Mouse (Mus musculus) fat pad, adult 2 months (tissue): ENCODE measurements around the gene Ccdc9.

Experiments used
- DNase-seq: peaks from one replicate; pipeline ENCODE4 v3.0.0-alpha.2; 2011; ENCODE audit warnings: low read depth, low spot score; ENCODE audit errors: extremely low read depth

Gene Ccdc9

DNA sequence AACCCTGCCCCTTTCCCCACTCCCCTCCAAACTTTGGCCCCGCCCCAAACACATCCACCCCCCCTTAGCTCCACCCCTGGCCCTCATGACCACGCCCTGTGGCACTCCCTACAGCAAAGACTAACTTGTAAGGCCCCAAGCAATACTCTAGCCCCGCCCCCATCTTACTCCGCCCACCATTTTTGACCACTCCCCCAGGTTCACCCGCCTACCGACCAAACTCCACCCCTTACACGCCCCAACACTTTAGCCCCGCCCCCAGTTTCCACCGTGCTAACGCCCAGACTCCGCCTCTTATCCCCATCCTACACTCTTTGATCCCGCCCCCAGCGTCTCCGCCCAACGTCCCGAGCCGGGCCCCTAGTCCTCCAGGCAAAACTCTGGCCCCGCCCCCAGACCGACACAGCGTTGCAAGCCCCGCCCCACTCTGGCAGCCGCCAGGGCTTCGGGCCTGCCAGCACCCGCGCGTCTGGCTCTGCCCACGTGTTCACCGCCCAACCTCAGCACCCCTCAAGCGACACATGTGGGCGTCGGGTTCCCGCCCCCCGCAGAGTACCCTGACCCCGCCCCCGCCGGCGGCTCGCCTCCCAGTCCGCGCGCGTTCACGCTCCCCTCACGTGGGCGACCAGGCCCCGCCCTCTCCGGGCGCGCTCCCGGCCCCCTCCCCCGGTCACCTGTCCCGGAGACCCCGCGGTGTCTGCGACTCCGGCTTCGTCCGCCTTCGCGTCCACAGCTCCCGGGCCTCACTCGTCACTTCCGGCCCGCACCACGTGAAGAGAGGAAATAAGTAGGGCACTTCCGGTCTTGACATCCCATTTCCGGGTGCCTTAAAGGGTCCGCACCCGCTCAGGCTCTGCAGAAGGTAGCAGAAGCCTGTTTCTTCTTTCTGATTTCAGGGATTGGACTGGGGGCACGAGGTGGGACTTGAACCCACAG is at the start of gene Ccdc9:
TSS of gene Ccdc9 (minus strand) at position 770 of the 936 bp plus-strand sequence.
- no peak for DNase-seq

DNA sequence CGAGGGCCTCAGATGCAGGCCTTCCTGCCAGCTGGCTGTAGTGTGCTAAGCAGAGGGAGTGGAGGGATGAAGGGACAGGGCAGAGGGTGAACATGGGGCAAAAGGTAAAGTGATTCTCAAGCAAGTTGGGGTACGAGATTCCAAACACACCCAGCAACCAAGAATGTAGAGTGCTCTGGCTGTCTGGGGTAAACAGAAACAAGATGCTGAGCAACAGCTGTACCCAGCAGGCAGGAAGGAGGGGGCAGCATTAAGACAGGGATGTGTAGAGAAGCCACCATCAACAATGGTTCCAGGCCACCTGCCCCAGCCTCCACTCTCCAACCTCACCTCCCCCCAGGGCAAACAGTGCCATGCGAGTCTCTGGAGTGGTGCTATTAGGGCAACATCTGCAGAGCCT is 42.6 kb upstream of the Ccdc9 start:
- DNase-seq = no peak

GRCm38 (mm10) chr7:16326607-16326971 is 40.0 kb upstream of the Ccdc9 start:
- no peak for DNase-seq

- DNase-seq = no peak
Observed at GRCm38 (mm10) chr7:16325920-16326606, 39.5 kb upstream of the Ccdc9 start.

- DNase-seq = no peak
Observed at GRCm38 (mm10) chr7:16324661-16325060, 38.1 kb upstream of the Ccdc9 start.

- DNase-seq = no peak
Observed at GRCm38 (mm10) chr7:16320479-16320878, 33.9 kb upstream of the Ccdc9 start.

- DNase-seq = no peak
Observed at GRCm38 (mm10) chr7:16319216-16319615, 32.6 kb upstream of the Ccdc9 start.

DNA sequence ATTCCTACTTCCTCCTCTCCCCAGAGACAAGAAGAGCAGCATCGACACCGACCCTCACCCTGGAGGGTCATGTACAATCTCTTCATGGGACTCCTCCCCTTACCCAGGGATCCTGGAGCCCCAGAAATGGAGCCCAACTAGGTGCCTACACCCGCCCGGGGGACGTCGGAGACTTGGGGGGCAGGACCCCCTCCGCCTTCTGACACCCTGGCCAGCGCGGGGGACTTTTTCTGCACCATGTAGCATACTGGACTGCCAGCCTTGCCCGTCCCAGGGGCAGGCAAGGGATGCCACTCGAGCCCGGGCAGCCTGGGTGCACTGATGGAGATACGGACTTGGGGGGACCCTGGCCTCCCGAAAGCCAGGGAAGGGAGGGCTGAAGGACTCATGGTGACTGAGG is 30.5 kb upstream of the Ccdc9 start:
- DNase-seq = no peak

DNA sequence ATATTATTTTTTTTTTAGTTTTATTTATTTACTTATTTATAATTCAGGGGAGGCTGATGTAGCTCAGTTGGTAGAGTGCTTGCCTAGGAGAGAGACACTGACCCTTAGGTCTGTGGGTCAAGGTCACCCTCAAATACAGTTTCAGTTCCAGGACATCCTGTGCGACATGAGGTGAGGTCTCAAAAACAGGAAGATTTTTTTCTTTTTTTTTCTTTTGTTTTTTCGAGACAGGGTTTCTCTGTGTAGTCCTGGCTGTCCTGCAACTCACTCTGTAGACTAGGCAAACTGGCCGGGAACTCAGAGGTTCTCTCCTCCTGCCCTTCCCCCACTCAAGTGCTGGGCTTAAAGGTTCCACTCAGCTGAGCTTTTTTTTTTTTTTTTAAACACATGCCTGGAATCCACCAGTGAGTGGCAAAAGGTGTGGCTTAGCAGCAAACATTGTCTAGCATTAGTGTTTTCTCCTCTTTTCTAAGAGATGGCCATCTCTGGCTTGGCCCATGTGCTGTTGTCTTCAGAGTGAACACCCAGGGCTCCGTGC is 28.7 kb upstream of the Ccdc9 start:
- DNase-seq = no peak

GRCm38 (mm10) chr7:16314221-16314775 is 27.7 kb upstream of the Ccdc9 start:
- DNase-seq = no peak

DNA sequence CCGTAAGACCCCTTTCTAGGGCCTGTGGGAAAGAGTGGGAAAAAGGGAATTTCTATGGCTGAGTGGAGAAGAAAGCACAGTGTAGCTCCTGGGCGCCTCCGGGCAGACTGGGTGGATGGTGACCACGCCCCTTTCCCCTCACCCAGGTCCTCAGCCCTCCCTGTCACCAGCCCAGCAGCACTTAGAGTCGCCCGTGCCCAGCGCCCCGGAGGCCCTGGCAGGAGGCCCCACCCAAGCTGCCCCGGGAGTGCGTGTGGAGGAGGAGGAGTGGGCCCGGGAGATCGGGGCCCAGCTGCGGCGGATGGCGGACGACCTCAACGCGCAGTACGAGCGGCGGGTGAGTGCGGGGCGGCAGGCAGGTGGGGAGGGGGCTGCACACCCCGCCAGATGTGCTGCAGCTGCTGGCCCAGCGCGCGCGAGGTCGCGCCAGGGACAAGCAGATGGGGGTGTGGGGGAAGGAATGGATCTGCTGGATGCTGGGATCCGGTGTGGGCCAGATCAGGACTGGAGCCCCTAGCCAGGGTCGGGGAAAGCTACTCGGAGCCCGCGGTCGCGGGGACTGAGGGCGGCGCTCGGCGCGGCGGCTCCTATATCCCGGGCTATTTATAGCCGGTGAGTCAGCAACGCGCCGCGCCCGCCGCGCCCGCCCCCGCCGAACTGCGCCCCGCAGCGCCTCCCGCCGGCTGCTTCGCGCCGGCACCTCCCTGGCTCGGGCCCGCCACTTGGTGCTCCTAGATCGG is 27.1 kb upstream of the Ccdc9 start:
- DNase-seq = no peak

DNA sequence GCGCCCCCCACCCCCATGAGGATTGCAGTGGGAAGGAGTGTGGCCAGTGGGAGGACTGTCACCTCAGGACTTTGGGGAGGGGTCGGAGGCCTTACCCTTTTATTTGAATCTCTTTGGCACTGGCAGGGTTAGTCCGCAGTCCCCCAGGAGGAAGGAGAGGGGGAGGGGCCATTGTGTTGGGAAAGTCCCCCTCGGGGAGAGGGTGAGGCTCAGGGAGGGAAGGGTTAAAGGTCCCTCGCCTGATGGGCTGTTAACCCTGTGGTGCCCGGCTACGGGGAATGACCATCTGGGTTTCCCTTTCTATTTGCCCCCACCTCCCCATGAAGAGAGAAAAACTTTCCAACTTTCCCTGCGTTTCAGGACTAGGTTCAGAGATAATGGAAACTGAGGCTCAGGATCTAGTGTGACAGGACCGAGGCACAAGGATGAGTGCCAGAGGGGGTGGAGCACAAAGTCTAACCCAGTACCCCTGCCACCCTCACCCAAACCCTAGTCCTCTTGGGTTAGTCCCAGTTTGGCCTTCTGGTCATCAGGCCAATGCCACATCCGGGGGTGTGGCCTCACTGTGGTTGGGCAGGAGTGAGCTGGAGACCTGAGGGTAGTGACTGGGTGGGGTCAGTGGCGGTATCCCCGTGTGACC is 26.2 kb upstream of the Ccdc9 start:
- no peak for DNase-seq

- no peak for DNase-seq
Observed at GRCm38 (mm10) chr7:16312011-16312671, 25.5 kb upstream of the Ccdc9 start.

DNA sequence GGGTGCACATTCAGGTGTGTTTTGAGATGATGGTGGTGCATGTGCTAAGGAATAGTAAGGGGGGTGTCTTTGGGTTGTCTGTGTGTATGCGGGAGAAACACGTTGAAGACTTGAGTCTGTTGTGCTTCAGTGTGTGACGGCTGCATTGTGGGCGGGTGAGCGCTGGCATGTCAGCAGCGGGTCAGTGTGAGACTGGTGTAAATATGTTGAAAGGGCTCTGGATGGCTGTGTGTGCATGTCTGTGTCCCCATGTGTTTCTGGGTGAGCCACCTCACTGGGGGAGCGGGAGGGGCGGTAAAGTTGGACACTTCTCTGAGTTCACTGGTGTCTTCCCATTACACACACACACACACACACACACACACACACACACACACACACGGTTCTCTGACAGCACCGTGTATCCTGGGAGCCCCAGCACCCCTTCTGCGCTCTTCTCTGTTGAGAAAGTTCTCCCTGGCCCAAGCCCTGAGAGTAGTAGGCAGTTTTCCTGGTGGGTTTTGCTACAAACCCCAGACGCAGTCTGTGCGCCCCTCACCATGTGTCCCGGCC is 24.9 kb upstream of the Ccdc9 start:
- no peak for DNase-seq

GRCm38 (mm10) chr7:16310521-16311452 is 24.2 kb upstream of the Ccdc9 start:
- DNase-seq = no peak

DNA sequence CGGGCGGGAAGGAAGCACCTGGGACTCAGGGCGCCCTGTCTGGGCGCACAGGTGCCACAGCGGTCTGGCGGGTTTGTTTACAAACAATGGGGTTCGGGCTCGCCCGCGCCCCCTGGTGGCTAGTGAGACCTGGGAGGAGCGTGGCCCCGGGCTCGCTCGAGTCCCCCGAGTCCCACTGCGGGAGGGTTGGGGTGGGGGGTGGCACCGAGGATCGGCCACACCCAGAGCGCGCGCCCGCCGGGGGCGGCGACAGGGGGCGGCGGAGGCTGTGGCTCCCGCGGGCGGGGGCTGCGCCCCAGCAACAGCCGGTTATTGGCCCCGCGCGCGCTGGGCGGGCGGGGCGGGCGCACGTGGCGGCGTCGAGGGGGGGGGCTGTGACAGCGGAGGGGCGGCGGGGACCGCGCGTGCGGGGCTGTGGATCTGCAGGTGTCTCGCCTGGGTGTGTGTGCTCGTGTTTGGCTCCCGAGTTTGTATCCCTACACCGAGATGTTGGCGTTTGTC is 23.5 kb upstream of the Ccdc9 start:
- no peak for DNase-seq

GRCm38 (mm10) chr7:16309318-16310019 is 22.9 kb upstream of the Ccdc9 start:
- no peak for DNase-seq
